Mouse (Mus musculus) hindbrain, postnatal 0 days (tissue): ENCODE measurements at regions not wholly inside any gene's neighbourhood (a gene's known extent, or its start where the extent isn't known, plus 50 kb on each side); places are given as distances from the start of the nearest gene placed in this dataset.
A peak's percentile ranks its signal among the peaks of the same experiment; 100 is the strongest.

Experiments used
- ATAC-seq: fragments of 200-750 bp; cut with Nextera tagmentation; 2 replicates; pipeline ENCODE4 v1.8.0; 2017; ENCODE audit warnings: mild to moderate bottlenecking, moderate TSS enrichment, moderate library complexity
- DNase-seq: peaks from one replicate; pipeline ENCODE4 v3.0.0-alpha.2; 2015; ENCODE audit warnings: low spot score
- H3K27ac ChIP-seq: fragments of 300-500 bp; sonication (generic); 2 replicates; pipeline ENCODE4 v1.5.1; 2014; ENCODE audit warnings: mild to moderate bottlenecking
- H3K27me3 ChIP-seq: fragments of 300-500 bp; sonication (generic); 2 replicates; pipeline ENCODE4 v1.6.1; 2014; ENCODE audit warnings: low read length, mixed read lengths; ENCODE audit not compliant: insufficient read depth
- H3K36me3 ChIP-seq: fragments of 300-500 bp; sonication (generic); 2 replicates; pipeline ENCODE4 v1.6.1; 2014; ENCODE audit warnings: low read length, mixed read lengths; ENCODE audit not compliant: insufficient read depth
- H3K4me1 ChIP-seq: fragments of 300-500 bp; sonication (generic); 2 replicates; pipeline ENCODE4 v1.6.1; 2014; ENCODE audit warnings: antibody characterized with exemption, low read length, mixed read lengths; ENCODE audit not compliant: insufficient read depth
- H3K4me2 ChIP-seq: fragments of 300-500 bp; sonication (generic); 2 replicates; pipeline ENCODE4 v1.6.1; 2014; ENCODE audit warnings: low read depth, mild to moderate bottlenecking, low read length, moderate library complexity, mixed read lengths
- H3K4me3 ChIP-seq: fragments of 300-500 bp; sonication (generic); 2 replicates; pipeline ENCODE4 v1.5.1; 2014; ENCODE audit warnings: low read length
- H3K9ac ChIP-seq: fragments of 300-500 bp; sonication (generic); replicated peaks from 2 replicates; pipeline ENCODE4 v1.6.1; 2014; ENCODE audit warnings: mild to moderate bottlenecking, low read length, moderate library complexity, mixed read lengths
- H3K9me3 ChIP-seq: fragments of 300-500 bp; sonication (generic); 2 replicates; pipeline ENCODE4 v1.6.1; 2016; ENCODE audit warnings: low read length, mixed read lengths
- CTCF ChIP-seq: IDR thresholded peaks from 2 replicates; pipeline ENCODE4 v1.5.1; 2016; ENCODE audit warnings: antibody characterized with exemption, control low read depth, low read depth
- WGBS: fragments of 180-500 bp; shearing (Covaris S2); extraction: QIAGEN DNeasy Blood & Tissue Kit; methylation state at CpG from one replicate; pipeline ENCODE4 v1.1.7; 2014; 5-methylcytosine and 5-hydroxymethylcytosine counted together

DNA sequence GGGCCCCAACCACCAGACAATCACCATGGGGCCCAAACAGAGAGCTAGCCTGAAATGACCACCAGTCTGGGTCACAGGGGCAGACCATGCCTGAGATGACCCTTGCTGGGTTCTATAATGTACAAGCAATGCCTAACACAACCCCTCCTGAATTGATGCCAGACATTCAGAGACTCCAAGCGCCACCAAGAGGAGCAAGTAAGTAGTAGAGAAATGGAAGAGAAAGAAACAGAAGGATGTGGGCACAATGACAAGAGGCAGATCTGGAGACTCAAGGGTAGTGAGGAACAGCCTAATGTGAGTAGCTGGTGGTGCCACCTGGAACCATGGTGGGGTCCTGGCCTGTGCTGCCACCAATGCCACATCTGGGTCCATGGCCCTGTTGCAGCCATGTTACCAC, 566.6 kb upstream of the Adamts9 start:
- Histone ChIP-seq H3K36me3 (no peaks in the 10 kb centered on the region), H3K4me3 (no peak overlapping the region), H3K4me1 (no peaks in the 10 kb centered on the region), H3K4me2 (no peak overlapping the region), H3K9me3 (no peaks in the 10 kb centered on the region), H3K27ac (no peak overlapping the region), H3K9ac (no peak overlapping the region), H3K27me3 (no peaks in the 10 kb centered on the region)
- DNase-seq (no peak), ATAC-seq (no peak)
- 50% methylated on average over 1 of the region's 1 CpGs for WGBS
- peak; percentile 28; the same call in 1 of the 2 replicates for TF ChIP-seq CTCF

DNA sequence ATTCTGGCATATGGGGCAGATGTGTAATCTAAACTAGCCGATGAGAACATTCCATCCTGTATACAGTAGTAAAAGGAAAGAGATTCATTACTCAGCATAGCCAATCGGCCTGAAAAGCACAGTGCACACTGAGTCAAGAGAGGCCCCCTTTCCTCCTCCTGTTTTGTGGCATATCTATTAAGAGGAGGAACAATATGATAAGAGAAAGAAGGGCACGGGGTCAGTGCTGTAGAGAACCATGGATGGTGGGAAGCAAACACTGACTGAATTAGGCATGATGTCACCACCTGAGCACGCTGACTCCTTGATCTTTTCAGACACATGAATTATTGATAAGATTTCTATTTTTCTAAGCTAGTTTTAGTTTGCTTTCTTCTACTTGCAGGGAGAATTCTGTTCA, 554.5 kb upstream of the Adamts9 start:
- H3K36me3 ChIP-seq, result no peaks in the 10 kb centered on the region
- no peak for DNase-seq
- WGBS, result 51% methylated on average over 4 of the region's 4 CpGs
- H3K4me3 ChIP-seq, result no peak overlapping the region
- ATAC-seq, result no peak
- no peak for TF ChIP-seq CTCF
- no peaks in the 10 kb centered on the region for H3K9me3 ChIP-seq
- no peak overlapping the region for H3K27ac ChIP-seq
- H3K4me1 ChIP-seq, result no peaks in the 10 kb centered on the region
- no peak overlapping the region for H3K9ac ChIP-seq
- H3K27me3 ChIP-seq, result no peaks in the 10 kb centered on the region
- no peak overlapping the region for H3K4me2 ChIP-seq

DNA sequence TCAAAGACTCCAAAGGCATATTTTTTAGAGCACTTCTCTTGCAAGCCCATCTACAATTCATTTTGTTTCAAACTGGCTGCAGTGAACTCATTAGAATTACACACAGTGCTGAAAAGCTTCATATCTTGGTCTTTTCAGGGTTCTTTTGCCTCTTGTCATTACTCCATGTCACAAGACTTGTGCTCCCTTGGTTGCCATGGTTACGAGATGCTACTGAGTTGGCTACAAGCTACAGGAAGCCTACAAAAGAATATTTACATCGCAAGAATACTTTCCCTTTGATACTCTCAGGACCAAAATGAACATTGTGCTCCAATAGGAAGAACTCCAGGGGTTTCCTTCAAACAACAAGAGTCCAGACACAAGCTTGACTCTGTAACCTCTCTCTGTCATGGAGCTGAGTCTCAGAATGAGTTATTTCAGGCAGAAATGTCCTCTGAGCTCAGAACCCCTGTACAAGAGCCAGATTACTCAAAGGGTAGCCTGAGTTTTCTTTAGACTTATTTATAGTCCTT, 545.2 kb upstream of the Adamts9 start:
- TF ChIP-seq CTCF, result no peak
- no peak overlapping the region for H3K4me2 ChIP-seq
- peak; percentile 83 for DNase-seq
- ATAC-seq, result peak; percentile 40; the same call in 1 of the 2 replicates
- H3K4me3 ChIP-seq, result no peak overlapping the region
- H3K4me1 ChIP-seq, result no peaks in the 10 kb centered on the region
- H3K27ac ChIP-seq, result no peak overlapping the region
- H3K9me3 ChIP-seq, result no peaks in the 10 kb centered on the region
- no peak overlapping the region for H3K9ac ChIP-seq
- no peaks in the 10 kb centered on the region for H3K36me3 ChIP-seq
- WGBS, result 49% methylated on average over 2 of the region's 2 CpGs
- no peaks in the 10 kb centered on the region for H3K27me3 ChIP-seq

DNA sequence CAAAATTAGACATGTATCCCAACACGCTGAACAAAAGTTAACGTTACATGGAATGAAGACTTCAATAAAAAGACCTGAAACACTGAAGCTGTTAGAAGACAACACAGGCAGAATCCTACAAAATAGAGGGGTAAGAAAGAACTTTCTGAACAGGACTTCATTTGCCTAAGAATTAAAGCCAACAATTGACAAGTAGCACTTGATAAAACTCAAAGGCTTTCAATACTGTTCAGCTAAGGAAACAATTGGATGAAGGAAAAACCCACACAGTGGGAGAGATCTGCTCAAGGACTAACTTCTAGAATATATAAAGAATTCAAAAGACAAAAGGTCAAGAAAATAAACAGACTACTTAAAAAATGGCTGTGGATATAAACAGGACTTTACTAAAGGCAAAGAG, 535.2 kb upstream of the Adamts9 start:
- DNase-seq (no peak), ATAC-seq (no peak)
- H3K4me2 ChIP-seq, result no peak overlapping the region
- H3K36me3 ChIP-seq, result no peaks in the 10 kb centered on the region
- no peaks in the 10 kb centered on the region for H3K9me3 ChIP-seq
- no peak overlapping the region for H3K27ac ChIP-seq
- H3K27me3 ChIP-seq, result no peaks in the 10 kb centered on the region
- no peak overlapping the region for H3K4me3 ChIP-seq
- no peak overlapping the region for H3K9ac ChIP-seq
- TF ChIP-seq CTCF, result no peak
- WGBS, result 56% methylated on average over 2 of the region's 2 CpGs
- no peaks in the 10 kb centered on the region for H3K4me1 ChIP-seq

DNA sequence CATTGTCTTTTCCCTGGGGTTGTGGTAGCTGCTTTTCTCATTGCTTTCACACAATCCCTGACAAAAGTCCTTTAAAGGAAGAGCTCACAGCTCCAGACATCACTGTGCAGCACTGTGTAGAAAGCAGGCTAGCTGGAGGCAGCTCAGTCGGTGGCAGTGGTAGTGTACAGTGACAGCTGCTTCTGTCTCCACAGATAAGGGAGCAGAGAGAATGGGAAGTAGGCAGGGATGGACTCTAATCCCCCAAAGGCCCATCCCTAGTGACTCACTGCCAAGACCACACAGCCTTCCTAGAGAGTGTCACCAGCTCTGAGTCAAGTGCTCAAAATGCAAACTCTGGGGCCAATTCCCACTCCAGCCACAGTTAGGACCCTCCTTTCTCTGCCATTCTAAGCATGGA, 531.7 kb upstream of the Adamts9 start:
- WGBS, result 29% methylated on average over 1 of the region's 1 CpGs
- ATAC-seq (peak; percentile 56; the same call in 1 of the 2 replicates), DNase-seq (peak; percentile 10)
- TF ChIP-seq CTCF, result no peak
- no peaks in the 10 kb centered on the region for H3K9me3 ChIP-seq
- no peaks in the 10 kb centered on the region for H3K27me3 ChIP-seq
- no peak overlapping the region for H3K4me2 ChIP-seq
- no peak overlapping the region for H3K9ac ChIP-seq
- H3K4me1 ChIP-seq, result no peaks in the 10 kb centered on the region
- H3K4me3 ChIP-seq, result no peak overlapping the region
- H3K36me3 ChIP-seq, result no peaks in the 10 kb centered on the region
- no peak overlapping the region for H3K27ac ChIP-seq

DNA sequence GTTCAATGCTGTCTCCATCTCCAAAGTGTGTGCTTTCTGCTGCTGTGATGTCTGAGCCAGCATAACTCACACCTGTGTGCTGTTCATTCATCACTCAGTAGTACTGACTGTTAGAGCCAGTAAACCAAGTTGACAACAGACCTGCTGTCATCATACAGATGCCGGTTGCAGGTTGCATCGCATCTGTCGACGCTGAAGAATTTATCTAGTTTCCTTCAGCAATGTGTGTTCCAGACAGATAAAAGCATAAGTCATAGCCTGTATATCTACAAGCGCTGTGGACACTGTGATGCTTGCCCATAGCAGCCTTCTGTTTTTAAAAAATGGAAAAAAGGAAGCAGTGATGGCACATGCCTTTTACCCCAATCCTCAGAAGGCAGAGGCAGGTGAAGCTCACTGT, 524.6 kb upstream of the Adamts9 start:
- Histone ChIP-seq H3K4me1 (no peaks in the 10 kb centered on the region), H3K9ac (no peak overlapping the region), H3K4me3 (no peak overlapping the region), H3K27me3 (no peaks in the 10 kb centered on the region), H3K9me3 (no peaks in the 10 kb centered on the region), H3K27ac (no peak overlapping the region), H3K36me3 (no peaks in the 10 kb centered on the region), H3K4me2 (no peak overlapping the region)
- no peak for DNase-seq
- WGBS, result 86% methylated on average over 5 of the region's 5 CpGs
- no peak for ATAC-seq
- no peak for TF ChIP-seq CTCF

DNA sequence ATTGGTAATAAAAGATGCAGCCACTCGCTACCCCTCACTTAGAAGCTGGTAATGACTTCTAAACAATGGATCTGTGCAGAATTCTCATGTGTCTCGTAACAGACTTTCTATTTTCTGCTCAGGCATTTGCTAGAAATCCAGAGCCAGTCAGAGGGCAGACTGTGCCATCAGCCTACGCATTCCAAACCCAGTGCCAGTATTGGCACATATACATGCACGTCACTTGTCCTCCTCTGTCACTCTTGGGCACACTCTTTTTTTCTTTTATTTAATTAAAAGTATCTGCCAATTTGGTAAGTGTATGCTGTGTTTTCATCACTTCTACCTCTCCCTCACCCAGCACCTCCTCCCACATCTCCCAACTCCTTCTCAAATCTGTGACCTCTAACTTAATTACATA, 519.6 kb upstream of the Adamts9 start:
- Histone ChIP-seq H3K4me1 (no peaks in the 10 kb centered on the region), H3K9me3 (no peaks in the 10 kb centered on the region), H3K4me3 (no peak overlapping the region), H3K4me2 (no peak overlapping the region), H3K27ac (no peak overlapping the region), H3K36me3 (no peaks in the 10 kb centered on the region), H3K9ac (no peak overlapping the region), H3K27me3 (no peaks in the 10 kb centered on the region)
- 54% methylated on average over 4 of the region's 4 CpGs for WGBS
- TF ChIP-seq CTCF, result no peak
- ATAC-seq, result no peak
- no peak for DNase-seq
